Mouse (Mus musculus) stomach, embryonic 16.5 days (tissue): ENCODE results near the gene Edrf1. TPM values are rescaled to one million over a fixed set of nuclear protein-coding genes. Genes with fewer than 3 reads are reported as not detected.
A peak's percentile ranks its signal among the peaks of the same experiment; 100 is the strongest.

Experiments used
- ATAC-seq: fragments of 200-750 bp; cut with Nextera tagmentation; 2 replicates; pipeline ENCODE4 v1.8.0; 2017; ENCODE audit warnings: moderate number of reproducible peaks, moderate TSS enrichment; ENCODE audit not compliant: insufficient read depth, low FRiP score
- H3K27ac ChIP-seq: fragments of 300-500 bp; sonication (generic); 2 replicates; pipeline ENCODE4 v1.5.1; 2014; ENCODE audit warnings: low read length
- H3K27me3 ChIP-seq: fragments of 300-500 bp; sonication (generic); 2 replicates; pipeline ENCODE4 v1.6.1; 2014; ENCODE audit warnings: low read length, control low read depth, mixed read lengths; ENCODE audit not compliant: control insufficient read depth, insufficient read depth
- H3K36me3 ChIP-seq: fragments of 300-500 bp; sonication (generic); 2 replicates; pipeline ENCODE4 v1.6.1; 2014; ENCODE audit warnings: low read length; ENCODE audit not compliant: control insufficient read depth, insufficient read depth
- H3K4me1 ChIP-seq: fragments of 300-500 bp; sonication (generic); 2 replicates; pipeline ENCODE4 v1.6.1; 2014; ENCODE audit warnings: low read length, control low read depth, mixed read lengths; ENCODE audit not compliant: control insufficient read depth, insufficient read depth
- H3K4me2 ChIP-seq: fragments of 300-500 bp; sonication (generic); 2 replicates; pipeline ENCODE4 v1.6.1; 2014; ENCODE audit warnings: low read depth, low read length, mixed read lengths
- H3K4me3 ChIP-seq: fragments of 300-500 bp; sonication (generic); replicated peaks from 2 replicates; pipeline ENCODE4 v1.5.1; 2014; ENCODE audit warnings: mild to moderate bottlenecking, low read length
- H3K9ac ChIP-seq: fragments of 300-500 bp; sonication (generic); 2 replicates; pipeline ENCODE4 v1.6.1; 2014; ENCODE audit warnings: low read length
- H3K9me3 ChIP-seq: fragments of 300-500 bp; sonication (generic); replicated peaks from 2 replicates; pipeline ENCODE4 v1.6.1; 2016; ENCODE audit warnings: low read length, control low read depth; ENCODE audit not compliant: control insufficient read depth
- WGBS: fragments of 180-500 bp; shearing (Covaris S2); extraction: QIAGEN DNeasy Blood & Tissue Kit; methylation state at CpG from one replicate; pipeline ENCODE4 v1.1.7; 2014; 5-methylcytosine and 5-hydroxymethylcytosine counted together
- polyA plus RNA-seq: library from polyadenylated mRNA; unstranded; fragments of >200 nt; fragmentation: Nextera tagmentation; extraction: Ambion mirVana; gene quantifications from 2 replicates; pipeline ENCODE4 v1.2.1, GENCODE M21; 2015

The Edrf1 gene
- polyA plus RNA-seq, 1 experiment from 2014 or later, result 18.4 TPM

DNA sequence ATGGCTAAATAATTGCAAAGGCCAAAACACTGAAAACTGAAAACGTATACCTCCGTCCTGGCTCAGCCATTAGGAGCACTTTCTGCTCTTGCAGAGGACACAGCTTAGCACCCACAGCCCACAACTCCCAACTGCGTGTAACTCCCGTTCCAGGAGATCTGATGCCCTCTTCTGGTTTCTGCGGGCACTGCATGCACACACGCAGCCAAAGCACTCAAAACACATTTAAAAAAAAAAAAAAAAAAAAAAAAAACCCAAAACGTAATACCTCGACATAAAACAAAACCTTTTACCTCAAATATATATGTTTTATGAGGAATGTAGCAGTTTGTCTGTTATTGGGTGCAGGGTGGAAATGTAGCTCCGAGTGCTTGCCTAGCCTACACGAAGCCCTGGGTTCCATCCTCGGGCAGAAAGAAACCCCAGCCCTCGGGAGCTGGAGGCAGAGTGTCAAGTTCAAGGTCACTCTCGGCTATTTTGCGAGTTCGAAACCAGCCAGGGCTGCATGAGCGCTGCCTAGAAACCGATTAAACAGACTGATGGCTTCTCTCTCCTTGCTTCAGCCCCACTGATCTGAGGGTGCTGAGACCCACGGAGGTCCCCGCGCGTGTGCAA, 498 bp upstream of the Edrf1 start:
- peak; percentile 9; the same call in 1 of the 2 replicates for ATAC-seq
- Histone ChIP-seq H3K27me3 (no peaks in the 10 kb centered on the region), H3K4me3 (peak overlapping the region; percentile 92), H3K9me3 (no peaks in the 10 kb centered on the region), H3K27ac (peak overlapping the region; percentile 88), H3K4me2 (peak overlapping the region; percentile 81), H3K9ac (peak overlapping the region; percentile 86), H3K4me1 (peaks cover 7% of the 10 kb centered on the region), H3K36me3 (peaks cover 7% of the 10 kb centered on the region; the same call in 1 of the 2 replicates)
- WGBS, result 3% methylated on average over 21 of the region's 21 CpGs

GRCm38 (mm10) chr7:133638306-133638705, 963 bp downstream of the Edrf1 start:
- Histone ChIP-seq H3K4me3 (peak overlapping the region; percentile 92), H3K27me3 (no peaks in the 10 kb centered on the region), H3K4me2 (peak overlapping the region; percentile 72), H3K4me1 (peaks cover 7% of the 10 kb centered on the region), H3K27ac (peak overlapping the region; percentile 91; the same call in 1 of the 2 replicates), H3K9me3 (no peaks in the 10 kb centered on the region), H3K36me3 (peaks cover 7% of the 10 kb centered on the region; the same call in 1 of the 2 replicates), H3K9ac (peak overlapping the region; percentile 97)
- no peak for ATAC-seq
- WGBS, result 5% methylated on average over 13 of the region's 13 CpGs

DNA sequence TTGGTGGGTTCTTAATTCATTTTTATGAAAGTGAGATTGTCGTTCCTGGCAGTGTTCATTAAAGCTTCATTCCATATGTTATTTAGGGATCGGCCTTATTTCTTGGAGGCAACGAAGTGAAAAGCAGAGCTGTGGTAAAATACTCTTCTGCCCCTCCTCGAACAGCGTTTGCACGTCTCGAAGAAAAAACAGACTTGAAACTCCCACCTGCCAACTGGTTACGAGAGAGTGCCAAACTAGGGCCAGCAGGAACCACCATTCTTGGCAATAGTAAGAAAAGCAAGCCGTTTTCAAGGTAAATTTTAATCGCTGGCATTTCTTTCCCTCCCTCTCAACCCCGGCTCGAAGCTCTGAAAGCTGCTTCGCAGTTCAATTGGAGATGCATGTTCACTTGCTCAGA, 1.5 kb downstream of the Edrf1 start:
- peak overlapping the region; percentile 92 for H3K4me3 ChIP-seq
- WGBS, result 88% methylated on average over 13 of the region's 13 CpGs
- peak overlapping the region; percentile 72 for H3K4me2 ChIP-seq
- 0 out of 2 replicates have a peak overlapping the region, but pooled peaks have one; percentile 2 for H3K9ac ChIP-seq
- H3K27ac ChIP-seq, result no peak overlapping the region
- H3K9me3 ChIP-seq, result no peaks in the 10 kb centered on the region
- no peak for ATAC-seq
- peaks cover 7% of the 10 kb centered on the region for H3K4me1 ChIP-seq
- peaks cover 9% of the 10 kb centered on the region; the same call in 1 of the 2 replicates for H3K36me3 ChIP-seq
- no peaks in the 10 kb centered on the region for H3K27me3 ChIP-seq

- no peaks in the 10 kb centered on the region for H3K4me1 ChIP-seq
- no peak overlapping the region for H3K9ac ChIP-seq
- ATAC-seq, result no peak
- no peaks in the 10 kb centered on the region for H3K27me3 ChIP-seq
- no peak overlapping the region for H3K4me2 ChIP-seq
- H3K4me3 ChIP-seq, result no peak overlapping the region
- no peaks in the 10 kb centered on the region for H3K9me3 ChIP-seq
- WGBS, result 91% methylated on average over 6 of the region's 6 CpGs
- no peak overlapping the region for H3K27ac ChIP-seq
- peaks cover 19% of the 10 kb centered on the region for H3K36me3 ChIP-seq
Measured at GRCm38 (mm10) chr7:133645716-133646115, 8.4 kb downstream of the Edrf1 start.

DNA sequence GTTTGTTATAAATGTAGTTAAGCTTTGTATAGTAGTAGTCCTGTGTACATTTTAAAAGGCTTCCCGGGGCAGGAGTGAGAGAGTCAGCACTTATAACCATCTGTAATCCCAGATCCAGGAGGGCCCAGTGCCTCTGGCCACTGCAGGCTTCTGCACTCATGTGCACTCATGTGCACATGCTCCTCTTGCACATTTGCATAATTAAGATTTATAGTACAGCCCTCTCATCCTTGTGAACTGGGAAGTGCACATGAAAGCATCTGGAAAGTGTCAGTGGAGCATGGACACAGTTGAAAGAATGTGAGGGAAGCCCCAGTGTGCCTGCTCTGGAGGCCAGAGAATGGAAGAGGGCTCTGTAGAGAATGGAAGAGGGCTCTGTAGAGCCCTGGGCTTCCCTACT, 25.1 kb downstream of the Edrf1 start:
- peaks cover 13% of the 10 kb centered on the region for H3K36me3 ChIP-seq
- no peak for ATAC-seq

DNA sequence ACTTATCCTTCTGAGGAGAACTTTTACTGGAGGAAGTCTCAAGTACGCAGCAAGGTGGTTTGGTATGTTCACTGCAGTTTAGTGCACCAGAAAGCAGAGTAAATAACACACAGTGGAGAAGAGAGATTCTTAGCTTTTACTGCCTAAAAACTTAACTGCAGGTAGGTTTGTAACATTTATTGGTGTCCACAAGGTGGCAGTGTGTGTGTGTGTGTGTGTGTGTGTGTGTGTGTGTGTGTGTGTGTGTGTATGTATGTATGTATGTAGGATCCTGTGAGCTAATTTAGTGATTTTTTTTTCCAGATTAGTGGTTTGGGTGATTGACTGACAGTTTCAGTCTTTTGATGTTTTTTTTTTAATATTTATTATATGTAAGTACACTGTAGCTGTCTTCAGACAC, 31.7 kb downstream of the Edrf1 start:
- ATAC-seq, result no peak
- Histone ChIP-seq H3K27me3 (no peaks in the 10 kb centered on the region), H3K4me2 (no peak overlapping the region), H3K36me3 (peaks cover 10% of the 10 kb centered on the region; the same call in 1 of the 2 replicates), H3K9me3 (no peaks in the 10 kb centered on the region), H3K4me1 (no peaks in the 10 kb centered on the region), H3K4me3 (no peak overlapping the region), H3K9ac (no peak overlapping the region), H3K27ac (no peak overlapping the region)
- 90% methylated on average over 1 of the region's 1 CpGs for WGBS

More for the DNA sequence above, 25.1 kb downstream of the Edrf1 start:
- no peaks in the 10 kb centered on the region for H3K9me3 ChIP-seq
- H3K4me3 ChIP-seq, result no peak overlapping the region
- H3K27me3 ChIP-seq, result no peaks in the 10 kb centered on the region
- H3K27ac ChIP-seq, result no peak overlapping the region
- no peak overlapping the region for H3K9ac ChIP-seq
- H3K4me1 ChIP-seq, result no peaks in the 10 kb centered on the region
- 85% methylated on average over 1 of the region's 1 CpGs for WGBS
- H3K4me2 ChIP-seq, result no peak overlapping the region

DNA sequence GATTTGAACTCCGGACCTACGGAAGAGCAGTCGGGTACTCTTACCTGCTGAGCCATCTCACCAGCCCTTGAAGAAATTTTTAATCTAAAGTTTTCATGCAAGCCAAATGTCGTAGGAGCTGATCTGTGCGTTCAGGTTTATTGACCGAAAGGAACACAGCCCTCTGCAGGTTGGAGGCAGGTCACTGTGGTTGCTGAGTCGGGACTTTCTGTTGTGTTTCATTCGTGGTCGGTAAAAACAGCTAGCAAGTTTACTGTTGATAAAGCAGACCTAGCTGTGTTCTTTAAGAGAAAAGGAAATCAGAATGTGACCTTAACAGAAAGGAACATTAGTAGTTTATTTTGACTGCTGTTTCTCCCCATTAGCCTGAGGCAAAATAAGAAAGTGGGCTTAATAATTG, 32.6 kb downstream of the Edrf1 start:
- Histone ChIP-seq H3K36me3 (peaks cover 10% of the 10 kb centered on the region; the same call in 1 of the 2 replicates), H3K27me3 (no peaks in the 10 kb centered on the region), H3K4me1 (no peaks in the 10 kb centered on the region), H3K4me2 (no peak overlapping the region), H3K9me3 (no peaks in the 10 kb centered on the region), H3K4me3 (no peak overlapping the region), H3K9ac (no peak overlapping the region), H3K27ac (no peak overlapping the region)
- 90% methylated on average over 9 of the region's 9 CpGs for WGBS
- no peak for ATAC-seq

GRCm38 (mm10) chr7:133670846-133671245, 33.5 kb downstream of the Edrf1 start:
- Histone ChIP-seq H3K36me3 (0 out of 2 replicates have a peak, but pooled peaks cover 10% of the 10 kb centered on the region), H3K4me1 (no peaks in the 10 kb centered on the region), H3K4me3 (no peak overlapping the region), H3K27ac (no peak overlapping the region), H3K27me3 (no peaks in the 10 kb centered on the region), H3K9me3 (no peaks in the 10 kb centered on the region), H3K9ac (no peak overlapping the region), H3K4me2 (no peak overlapping the region)
- ATAC-seq, result no peak
- WGBS, result 73% methylated on average over 3 of the region's 3 CpGs

DNA sequence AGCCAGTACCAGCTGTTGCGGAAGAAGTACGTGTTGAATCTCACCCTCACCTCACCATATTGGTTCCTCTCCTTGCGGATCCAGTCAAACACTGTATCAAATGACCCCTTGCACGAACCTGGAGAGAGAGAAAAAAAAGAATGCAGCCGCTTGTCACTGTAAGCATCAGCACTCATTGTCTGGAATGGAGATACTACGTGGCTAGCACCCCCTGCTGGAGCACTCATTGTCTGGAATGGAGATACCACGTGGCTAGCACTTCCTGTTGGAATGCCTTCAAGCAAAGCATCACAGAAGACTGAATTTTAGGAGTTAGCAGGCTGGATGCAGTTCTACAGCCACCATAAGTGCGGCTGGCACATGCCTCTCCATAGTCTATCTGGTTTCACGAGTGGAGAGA, 38.7 kb downstream of the Edrf1 start:
- no peak for ATAC-seq
- no peak overlapping the region for H3K4me3 ChIP-seq
- WGBS, result 73% methylated on average over 9 of the region's 9 CpGs

More for the DNA sequence above, 38.7 kb downstream of the Edrf1 start:
- Histone ChIP-seq H3K4me1 (no peaks in the 10 kb centered on the region), H3K27ac (no peak overlapping the region), H3K4me2 (no peak overlapping the region), H3K36me3 (0 out of 2 replicates have a peak, but pooled peaks cover 10% of the 10 kb centered on the region), H3K27me3 (no peaks in the 10 kb centered on the region), H3K9me3 (no peaks in the 10 kb centered on the region), H3K9ac (no peak overlapping the region)
